Mouse (Mus musculus) frontal cortex, postnatal 25 days (tissue): ENCODE data around the gene Gnaz.
A peak's percentile ranks its signal among the peaks of the same experiment; 100 is the strongest.

Source experiments
- DNase-seq, 2 experiments: peaks; one replicate each; pipeline ENCODE4 v3.0.0; 2022; ENCODE audit warnings: low spot score in 2 of 2

The Gnaz gene

DNA sequence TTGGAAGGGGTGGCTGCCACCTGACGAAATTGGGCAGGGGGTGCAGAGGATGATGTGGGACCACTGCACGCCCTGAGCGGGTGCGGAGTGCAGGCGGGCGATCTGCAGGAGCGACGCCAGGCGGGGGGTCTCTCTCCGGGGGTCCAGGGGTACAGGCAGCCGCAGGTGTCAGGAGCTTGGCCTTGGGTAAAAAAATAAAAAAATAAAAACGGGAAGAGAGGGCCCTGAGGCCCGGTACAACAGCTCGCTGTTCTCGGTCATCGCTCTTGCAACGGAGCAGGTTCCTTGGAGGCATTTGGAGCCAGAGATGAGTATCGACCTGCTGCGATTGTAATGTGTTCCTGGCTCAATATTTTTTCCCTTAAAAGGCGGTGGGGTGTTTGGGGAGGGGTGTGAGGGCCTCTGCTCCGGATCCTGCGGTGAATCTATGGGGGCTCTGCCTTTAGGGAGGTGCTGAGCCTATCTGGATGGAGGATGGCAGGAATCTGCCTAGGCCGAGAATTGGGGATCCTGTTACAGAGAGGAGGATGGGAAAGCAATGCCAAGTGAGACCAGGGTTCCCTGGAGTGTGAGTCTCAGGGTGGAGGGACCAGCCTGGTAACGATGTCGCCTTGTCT, 782 bp downstream of the Gnaz start:
- DNase-seq: peak in 1 of 2 experiments; percentile 27

DNA sequence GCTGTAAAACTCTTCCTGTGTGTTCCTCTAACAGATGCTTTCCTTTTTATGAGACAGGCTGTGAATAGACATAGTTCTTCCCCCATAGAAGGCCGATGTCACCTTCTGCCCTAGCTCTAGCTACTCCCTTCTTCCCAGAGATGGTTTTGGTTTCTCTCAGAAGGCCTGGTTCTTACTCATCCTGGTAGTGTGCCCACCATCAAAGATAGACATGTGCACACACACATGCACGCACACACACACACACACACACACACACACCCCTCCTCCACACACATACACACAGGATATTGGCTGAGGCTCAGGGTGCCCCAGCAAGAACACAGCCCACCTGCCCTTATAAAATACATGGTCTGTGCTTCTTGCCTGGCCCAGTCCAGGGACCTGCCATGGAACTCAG, 2.3 kb downstream of the Gnaz start:
- DNase-seq: no peak

DNA sequence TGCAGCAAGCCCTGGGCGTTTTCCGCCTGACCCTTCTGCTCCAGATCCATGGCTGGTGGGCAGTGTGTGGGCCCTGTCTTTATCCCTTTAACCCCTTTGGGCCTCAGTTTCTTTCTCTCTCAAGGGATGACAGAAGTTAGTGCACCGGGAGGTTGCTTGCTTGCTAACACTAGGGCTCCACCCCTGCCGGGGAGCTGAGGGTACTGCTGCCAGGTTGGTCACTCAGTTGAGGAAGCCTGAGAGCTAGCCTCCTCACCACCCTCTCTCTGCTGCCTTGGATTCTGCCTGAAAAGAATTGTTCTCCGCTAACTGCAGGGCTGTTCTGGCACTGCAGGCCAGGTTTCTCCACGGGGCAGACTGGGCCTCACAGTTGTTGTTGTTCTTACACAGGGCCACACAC, 6.0 kb downstream of the Gnaz start:
- DNase-seq: no peak

DNA sequence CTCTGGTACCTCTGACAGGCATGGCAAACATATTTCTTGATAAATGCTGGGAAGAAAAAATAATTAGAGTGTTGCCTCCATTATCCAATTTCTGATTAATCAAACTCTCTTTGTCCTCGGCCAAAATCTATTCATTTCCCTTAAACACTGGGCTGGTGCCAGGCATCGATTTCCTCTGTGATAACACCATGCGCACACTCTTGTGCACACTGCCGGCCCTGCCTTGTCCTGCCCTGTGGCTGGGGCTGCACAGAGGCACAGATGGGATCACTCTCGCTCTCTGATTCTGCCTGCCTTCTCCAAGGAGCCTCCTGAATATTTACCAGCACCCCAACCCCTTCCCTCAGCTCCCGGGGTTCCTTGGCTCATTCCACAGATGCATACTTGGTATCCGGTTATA, 8.6 kb downstream of the Gnaz start:
- DNase-seq: no peak

DNA sequence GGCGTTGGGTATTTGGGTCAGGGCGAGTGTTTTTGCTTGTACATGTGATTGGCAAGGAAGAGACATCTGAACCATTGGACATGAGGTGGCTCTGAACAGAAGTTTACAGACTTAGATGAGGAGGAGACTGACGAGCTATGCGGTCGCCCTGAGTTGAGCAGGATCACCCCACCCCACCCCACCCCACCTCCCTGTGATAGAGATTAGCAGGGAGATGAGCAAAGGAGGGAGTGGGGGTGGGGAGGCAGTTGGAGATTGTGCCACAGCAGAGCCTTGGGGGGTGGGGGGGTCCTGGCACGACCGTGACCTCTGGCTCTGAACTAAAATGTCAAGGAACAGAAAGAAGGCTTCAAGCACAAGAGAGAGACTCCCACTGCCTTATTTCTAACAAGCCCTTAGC, 9.5 kb downstream of the Gnaz start:
- no peak for DNase-seq

DNA sequence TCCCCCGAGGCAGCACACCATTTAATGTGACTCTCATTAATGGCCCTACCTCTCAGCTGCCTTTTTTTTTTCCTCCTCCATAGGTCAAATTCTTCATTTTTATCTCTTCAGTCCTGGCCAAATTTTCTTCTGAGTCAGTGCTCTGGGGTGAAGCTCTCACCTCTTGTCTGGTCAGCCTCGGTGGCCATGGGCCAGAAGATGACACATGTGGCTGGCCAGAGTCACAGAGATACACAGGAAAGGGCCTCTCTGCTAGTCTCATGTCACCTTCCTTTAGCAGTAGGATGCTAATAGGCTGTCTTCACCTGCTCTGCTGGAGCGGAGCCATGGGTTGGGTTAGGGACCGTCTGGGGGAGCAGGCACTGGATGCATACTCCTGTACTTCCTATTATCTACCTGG, 11.1 kb downstream of the Gnaz start:
- DNase-seq: no peak

DNA sequence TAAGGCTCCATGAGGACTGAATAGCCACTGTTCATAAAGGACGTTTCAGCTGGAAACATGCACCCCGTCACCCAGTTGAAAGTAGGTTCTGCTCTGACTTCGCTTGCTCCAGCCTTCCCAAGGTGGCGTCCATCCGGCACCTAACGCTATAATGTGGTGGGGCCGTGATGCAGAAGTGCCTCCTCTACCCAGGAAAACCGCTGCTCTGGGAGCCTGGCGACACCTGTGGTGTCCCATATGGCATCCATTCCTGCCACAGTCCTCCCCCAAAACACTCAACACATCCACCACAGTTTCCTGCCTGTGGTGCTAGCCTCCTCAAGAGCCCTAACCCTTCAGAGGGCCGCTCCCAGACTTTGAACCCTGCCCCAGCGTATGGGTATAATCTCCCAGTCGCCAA, 14.2 kb downstream of the Gnaz start:
- DNase-seq: no peak

DNA sequence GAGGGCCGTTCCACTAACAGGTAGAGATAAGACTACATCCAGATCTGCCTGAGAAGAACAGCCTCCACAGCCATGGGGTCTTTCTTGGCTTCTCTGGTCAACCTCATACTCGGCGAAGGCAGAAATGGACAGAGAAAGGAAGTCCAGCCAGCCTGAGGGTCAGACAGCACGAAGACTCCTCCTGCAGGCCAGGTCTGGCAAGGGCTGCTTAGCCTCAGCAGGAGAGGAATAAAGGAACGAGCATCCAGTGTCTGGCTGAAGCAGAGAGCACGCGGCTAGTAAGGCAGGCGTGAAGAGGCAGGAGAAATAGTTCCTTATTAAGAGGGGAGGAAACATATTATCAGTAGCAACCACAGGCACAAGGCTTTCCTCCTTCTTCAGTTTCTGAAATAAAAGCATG, 16.2 kb downstream of the Gnaz start:
- no peak for DNase-seq

DNA sequence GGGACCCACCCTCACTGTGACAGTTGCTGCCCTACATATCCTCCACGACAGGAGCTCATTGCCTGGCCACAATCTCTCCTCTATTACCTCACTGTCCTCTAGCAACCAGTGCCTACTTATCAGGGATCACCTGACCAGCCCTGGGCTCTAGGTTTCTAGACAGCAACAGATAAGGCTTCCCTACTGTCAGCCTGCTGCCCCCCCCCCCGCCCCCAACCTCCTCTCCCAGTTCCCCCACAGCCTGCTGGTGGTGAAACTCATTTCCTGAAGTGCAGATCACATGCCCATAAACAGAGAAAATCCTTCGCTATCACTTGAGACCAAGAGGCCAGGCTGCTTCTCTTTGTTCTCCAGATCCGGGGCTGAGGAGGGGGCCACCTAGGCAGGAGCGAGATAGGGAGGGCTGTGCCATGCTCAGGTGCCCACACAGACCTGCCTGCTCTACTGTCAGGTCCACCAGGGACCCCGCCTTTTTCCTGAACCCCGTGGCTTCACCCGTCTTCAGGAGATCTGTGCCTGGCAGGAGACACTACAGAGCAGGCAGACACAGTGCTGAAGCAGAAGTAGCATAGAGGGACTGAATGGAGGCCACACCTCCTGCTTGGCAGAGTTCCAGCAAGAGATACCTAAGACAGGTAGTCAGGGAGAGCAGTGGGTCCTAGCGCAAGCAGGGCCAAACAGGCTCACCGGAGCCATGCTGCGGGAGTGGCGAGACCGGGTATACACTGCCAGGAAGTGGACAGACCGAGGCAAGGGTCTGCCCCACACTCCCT, 20.9 kb downstream of the Gnaz start:
- DNase-seq: no peak

DNA sequence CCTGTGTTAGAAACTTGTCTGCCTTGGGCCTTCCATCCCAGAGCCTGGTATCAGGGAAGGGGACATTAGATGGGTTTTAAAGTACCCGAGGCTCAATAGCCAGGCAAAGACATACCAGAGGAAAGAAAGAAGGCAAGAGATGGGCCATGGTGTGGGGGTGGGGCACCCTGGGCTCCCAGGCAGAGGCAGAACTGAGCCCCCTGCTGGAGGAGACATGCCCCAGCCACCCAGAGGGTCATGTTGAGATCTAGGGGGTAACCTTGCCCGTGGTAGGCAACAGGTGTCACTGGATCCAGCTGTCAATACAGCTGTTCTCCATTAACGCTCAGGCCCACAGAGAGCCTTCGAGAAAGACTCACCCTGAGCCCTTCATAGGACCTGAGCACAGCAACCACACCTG, 22.8 kb downstream of the Gnaz start:
- no peak for DNase-seq

DNA sequence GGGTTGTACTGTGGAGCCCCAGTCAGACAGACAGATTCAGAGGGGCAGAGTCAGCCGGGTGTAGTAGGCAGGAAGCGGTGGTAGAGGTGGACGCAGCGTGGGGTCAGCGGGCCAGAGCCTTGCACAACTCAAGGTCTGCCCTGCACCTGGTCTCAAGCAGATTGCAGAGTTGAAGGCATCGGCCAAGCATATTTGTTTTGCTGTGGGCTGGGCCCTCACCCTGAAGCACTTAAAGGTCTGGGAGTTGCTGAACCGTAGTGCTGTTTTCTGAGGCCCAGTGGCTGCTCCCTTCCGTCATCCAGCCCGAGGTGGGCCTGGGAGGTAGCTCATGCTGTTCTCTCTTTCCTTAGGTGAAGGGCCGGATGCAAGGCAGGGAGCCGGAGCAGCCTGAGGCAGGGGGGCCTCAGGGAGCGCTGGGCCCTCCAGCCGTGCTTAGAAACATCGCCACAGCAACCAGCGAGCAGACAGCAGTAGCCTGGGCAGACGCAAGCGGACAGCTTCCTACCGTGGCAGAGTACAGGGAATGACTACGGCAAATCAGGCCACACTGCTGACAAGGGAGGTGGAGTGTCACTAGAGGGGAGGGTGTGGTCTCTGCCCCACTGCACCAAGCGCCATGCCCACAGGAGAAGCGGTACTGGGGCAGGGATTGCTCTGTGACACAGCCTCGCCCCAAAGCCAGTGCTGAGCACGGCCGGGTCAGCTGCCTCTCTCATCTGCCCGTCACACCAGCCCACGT, 23.8 kb downstream of the Gnaz start:
- DNase-seq: no peak

DNA sequence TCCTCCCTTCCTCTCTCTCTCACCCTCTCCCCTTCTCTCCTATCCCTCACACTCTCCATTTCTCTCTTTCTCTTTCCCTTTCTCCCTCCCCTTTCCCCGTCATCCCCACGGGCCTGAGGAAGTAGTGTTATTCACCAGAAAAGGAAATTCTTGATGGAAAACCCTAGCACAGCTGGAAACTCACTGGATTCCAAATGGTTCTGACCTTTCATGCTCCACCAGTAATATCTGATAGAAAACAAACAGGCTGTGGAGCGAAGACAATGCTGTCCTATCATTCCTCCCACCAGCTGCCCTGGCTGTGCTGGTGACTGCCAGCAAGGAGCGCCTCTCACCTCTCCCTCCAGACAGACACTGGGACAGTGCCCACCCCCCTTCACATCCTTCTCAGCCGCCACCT, 27.9 kb downstream of the Gnaz start:
- no peak for DNase-seq

DNA sequence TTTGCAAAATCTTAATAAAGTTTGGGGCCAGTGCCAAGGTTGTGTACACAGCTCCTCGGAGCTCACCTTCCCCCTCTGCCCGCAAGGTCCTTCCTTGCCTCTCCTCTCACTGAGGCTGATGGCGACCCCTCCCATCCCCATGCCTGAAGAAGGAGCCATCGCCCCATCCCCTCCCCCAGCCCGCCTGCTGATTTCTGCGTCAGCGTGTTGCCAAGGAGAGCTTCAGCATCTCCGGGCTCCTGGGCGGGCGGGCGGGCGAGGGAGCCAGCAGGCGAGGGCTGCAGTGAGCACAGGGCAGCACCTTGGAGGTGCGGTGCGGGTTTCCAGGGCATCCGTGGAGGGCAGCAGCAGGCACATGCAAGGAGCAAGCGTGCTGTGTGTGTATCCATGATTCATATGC, 28.4 kb downstream of the Gnaz start:
- peak in 1 of 2 experiments; percentile 38 for DNase-seq

DNA sequence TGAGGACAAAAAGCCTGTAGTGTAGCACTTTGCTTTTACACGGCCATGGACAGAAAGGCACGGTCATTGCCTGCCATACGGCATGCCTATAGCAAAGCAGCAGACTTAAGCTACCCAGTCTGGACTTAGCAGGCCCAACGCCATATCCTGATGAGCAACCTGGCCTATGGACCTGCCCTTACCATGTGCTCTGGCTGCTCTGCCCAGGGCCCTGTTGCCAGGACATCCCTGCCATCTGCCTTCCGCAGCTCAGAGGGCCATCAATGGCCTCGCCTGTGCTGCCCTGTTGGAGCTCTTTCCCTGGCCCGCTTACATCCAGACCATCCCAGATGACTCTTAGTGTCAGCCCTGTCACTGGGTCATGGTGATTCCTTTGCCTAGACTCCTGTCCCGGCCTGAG, 34.4 kb downstream of the Gnaz start:
- no peak for DNase-seq

DNA sequence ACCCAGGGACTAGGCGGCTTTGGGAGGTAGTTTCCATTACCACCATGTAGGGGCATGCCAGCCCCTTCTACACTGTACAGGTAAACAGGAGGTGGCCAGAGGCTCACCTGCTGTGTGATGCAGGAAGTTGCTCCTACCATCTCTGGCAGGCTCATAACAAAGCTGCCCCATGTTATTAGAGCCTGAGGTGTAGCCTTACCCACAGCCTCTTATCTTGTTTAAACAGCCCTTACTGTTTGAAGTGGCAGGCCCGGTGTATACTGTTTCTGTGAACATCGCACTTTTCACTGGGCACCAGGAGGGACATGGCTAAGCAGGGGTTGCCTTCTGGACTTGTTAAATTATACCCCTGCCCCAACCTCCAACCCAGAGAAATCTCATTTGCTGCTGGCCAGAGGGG, 37.1 kb downstream of the Gnaz start:
- no peak for DNase-seq

DNA sequence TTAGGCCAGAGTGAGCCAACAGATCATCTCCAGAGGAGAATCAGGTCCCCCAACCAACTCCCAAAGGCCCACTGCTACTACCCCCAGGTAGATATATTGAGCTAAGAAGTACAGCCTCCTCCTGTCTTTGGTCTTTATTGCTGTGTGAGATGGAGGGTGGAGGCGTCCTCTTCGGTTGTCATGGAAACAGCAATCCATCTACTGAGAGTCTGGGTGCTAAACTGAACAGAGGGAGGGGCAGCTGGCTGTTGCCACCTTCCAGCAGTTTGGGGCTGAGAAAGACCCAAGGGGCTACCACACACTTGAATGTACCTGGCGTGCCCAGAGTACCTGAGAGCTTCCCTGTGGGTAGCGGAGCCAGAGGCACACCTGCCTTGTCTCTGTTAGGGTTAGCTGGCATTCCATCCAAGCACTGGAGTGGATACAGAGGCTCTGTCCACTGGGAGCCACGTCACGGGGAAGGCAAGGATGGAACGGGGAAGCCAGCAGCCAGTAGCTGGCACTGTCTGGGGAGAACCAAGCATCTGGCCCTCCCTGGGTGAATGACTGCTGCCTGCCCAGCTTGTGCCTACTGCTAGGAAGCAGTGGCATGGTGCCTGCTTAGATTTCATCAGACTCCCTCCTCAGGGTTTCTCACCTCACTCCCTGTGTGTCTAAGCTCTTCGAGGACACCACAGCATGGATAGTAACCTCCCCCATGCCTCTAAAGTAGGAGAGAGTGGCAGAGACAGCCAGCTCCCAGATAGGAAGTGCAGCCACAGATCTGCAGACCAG, 40.1 kb downstream of the Gnaz start:
- DNase-seq: peak; percentile 33 to 42

DNA sequence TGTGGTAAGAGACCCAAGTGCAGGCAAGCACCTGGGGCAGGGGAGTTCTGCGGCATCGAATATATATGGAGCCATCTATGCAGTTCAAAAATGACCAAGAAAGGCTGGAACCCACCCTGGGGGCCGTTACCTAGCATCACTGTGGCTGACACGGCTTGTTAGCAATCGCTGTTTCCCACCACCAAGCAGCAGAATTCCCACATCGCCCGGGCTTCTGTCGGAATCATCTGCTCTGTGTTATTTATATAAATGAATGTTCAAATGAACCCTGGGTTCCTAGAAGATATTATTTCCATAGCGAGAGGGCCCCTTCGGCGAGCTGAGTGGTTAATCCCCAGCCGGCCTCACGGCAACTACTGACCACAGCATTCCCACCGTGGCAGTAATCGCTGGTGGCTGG, 43.7 kb downstream of the Gnaz start:
- no peak for DNase-seq

DNA sequence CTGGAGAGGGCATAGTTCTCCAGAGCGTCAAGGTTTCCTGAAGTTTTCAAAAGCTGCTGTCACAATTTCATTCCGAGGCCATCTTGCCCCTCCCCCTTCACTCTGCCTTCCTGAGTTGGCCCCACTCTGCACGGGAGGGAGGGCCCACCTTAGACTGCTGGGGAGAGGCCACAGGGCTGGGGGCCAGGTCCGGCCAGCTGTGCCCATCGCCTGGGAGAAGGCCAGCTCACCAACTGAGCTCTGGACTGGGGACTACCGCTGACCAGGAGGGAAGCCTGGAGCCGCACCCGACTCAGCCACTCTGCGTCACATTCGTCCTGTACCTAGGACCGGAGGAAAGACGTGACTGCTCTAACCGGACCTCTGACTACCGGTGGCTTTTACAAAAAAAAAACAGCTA, 48.5 kb downstream of the Gnaz start:
- no peak for DNase-seq

DNA sequence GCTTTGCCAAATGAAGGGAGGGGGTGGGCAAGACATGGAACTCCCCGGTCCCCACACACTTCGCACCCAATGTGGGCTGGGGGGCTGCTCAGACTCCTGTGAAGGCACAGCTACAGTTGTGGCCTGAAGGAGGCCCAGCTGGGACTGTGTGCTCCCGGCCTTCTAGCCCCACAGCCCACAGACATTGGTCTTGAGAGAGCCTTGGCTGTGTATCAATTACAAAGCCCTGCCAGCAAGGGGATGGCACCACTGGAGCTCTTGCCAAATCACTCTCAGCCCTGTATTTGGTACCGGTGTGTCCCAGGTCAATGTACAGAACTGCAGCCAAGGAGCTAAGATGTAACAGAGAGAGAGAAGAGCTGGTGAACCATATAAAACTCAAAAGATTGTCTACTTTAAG, 49.5 kb downstream of the Gnaz start:
- no peak for DNase-seq

DNA sequence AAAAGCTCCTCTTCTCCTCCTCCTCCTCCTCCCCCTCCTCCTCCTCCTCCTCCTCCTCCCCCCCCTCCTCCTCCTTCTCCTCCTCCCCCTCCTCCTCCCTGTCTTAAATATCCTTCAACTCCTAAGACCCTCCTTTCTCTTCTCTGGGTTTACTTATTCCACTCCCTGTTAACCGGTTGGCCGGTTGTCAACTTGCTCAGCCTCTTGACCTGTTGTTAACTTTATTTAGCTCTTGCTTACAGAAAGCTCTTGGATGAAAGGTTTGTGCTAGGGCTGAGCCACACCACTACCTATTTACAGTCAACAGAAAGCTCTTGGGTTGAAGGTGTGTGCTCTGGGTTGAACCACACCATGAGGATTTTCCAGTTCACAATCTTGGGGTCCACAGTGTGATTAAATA, 53.3 kb downstream of the Gnaz start:
- DNase-seq: no peak

DNA sequence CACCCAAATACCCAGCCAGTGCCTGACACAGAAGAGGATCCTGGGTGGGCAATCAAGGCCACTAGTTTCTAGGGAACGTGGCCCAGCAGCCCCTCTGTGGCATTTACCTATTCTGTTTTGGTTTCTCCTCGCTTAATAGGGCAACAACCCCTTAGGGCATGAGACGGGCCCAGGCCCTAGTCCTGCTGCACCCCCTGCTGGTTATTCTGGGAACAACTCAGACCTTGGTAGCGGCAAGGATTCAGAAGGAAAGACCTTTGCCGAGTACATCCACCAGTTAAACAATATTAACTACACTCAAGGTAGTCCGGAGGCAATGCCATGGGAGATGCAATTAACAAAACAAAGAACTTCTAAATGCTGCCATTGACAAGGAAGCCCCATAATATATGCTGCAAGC, 54.2 kb downstream of the Gnaz start:
- peak; percentile 85 to 87 for DNase-seq

DNA sequence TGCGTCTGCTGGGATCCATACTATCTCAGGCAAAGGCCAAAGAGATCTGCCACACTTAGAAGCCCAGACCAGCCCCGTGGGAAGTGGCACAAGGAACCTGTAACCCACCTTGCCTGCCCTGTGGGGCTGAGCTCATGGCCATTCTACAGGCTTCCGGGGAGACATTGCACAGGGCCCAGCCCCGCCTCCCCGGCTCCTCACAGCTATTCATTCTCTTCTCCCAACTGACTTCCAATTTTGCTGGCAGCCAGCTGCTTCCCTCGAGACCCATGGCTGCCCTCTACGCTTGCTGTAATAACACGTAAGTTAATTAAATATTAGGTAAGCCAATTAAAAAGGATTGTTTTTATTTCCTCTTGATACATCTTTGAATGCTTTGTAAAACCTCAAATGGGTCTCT, 59.5 kb downstream of the Gnaz start:
- no peak for DNase-seq
